Mouse (Mus musculus): Measurements from ENCODE around the gene Lemd1.
"Not testable (repeated sequence)": the region's sequence is repeated elsewhere in the genome, so short reads cannot be mapped to it uniquely, and the experiment has no call there.

Gene Lemd1

DNA sequence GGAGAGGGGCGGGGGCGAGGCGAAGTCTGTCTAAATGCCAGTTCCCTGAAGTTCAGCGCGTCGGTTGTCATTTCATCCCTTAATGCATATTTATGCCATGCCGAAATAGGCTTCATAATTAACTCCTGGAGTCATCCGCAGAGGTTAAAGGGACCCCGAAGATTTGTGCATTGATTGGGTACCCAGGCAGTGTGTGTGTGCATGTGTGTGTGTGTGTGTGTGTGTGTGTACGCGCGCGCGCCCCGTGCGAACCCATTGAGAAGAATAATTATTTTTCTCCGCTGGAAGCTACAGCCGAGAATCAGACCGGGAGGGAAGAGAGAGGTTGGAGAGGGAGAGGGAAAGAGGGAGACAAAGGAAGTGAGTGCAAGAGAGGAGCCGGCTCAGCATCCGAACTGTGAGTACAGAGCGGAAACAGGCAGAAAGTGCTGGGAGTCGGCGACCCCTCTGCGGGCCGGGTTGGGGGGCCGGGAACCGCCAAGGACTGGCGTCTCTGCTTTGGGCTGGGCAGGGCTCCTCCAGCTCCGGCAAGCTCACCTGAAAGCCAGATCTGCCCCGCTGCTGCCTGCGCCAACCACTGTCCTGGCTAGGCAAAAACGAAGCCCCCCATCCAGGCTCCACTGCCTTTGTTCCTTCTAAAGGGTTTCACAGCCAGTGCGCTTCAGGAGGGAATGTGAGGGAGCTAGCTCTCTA lies at the start of gene Lemd1, which contains the start of gene AC124108.1:
Lemd1 (plus strand) TSS at position 339 of the 693 bp plus-strand sequence.
AC124108.1 (plus strand) TSS at position 365 of the 693 bp plus-strand sequence.
- DNase-seq (ENCODE audit: low spot score in 2 of 2): no peak

DNA sequence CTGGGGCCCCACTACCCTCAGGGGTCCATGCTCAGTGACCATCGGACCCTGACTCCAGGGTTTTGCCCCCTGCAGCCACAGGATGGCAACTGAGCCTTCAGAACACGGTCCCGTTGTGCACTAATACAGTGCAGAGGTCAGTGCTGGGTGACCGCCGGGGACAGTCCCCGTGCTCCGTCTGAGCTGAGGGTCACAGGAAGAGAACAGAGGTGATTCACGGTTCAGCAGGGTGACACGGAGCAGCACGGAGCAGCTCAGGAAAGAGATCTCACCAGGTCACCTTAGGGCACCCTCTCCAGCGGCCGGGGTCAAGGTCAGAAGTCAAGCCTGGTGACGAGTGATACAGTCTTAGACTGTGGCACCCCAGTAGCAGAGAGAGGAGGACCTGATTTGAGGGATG lies 49.5 kb upstream of the Lemd1 start:
- no peak for DNase-seq (ENCODE audit: low spot score in 2 of 2)

DNA sequence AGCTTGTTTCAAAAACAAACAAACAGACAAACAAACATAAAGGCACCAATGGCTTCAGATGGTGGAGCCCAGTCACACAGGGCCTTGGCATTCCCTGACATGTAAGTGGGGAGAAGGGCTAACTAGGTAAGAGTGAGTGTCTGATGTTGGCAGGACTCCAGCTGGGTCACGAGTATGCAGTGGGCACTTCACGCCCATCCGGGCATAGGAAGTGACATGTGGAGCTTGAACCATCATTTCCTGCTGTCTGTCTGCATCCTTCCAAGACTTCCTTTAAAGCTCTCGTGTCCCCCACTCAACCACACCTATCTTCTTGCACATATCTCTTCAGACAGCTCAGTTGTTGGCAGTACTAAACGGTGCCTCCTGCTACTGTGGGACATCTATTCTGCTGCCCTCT lies 48.2 kb upstream of the Lemd1 start:
- DNase-seq (ENCODE audit: low spot score in 2 of 2): no peak

DNA sequence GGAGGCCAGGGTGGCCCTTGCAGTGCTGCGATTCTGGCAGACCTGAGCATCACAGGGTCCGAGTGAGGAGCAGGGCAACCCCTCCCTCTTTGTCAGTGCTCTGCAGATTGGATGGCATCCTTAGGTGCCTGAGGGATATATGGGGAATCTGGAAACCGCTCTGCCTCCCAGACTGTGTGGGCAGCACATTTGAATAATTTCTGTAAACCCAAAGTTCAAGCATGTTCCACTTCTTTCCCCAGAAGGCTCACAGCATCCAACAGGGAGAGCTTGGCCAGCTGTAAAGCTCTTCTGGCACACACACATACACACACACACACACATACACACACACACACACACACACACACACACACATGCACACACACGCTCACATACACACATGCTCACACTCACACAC lies 47.5 kb upstream of the Lemd1 start:
- DNase-seq (ENCODE audit: low spot score in 2 of 2): no peak

DNA sequence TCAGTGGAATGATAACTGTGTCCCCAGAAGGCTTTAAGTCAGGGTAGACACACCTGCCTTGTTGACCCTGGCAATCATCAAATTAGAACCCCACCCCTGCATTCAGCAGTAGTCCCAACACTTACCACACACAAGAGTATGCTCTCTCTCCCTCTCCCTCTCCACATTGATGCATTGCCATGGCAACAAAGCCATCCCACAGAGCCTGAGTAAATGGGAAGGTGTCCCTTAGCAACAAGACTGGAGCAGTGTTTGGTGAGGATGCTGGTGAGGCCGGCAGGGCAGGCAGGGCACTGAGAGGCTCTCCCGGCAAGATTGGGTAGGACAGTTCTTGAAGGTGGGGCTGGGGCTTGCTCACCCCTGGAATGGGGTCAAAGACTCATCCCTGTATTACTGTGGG lies 47.0 kb upstream of the Lemd1 start:
- DNase-seq (ENCODE audit: low spot score in 2 of 2): no peak

DNA sequence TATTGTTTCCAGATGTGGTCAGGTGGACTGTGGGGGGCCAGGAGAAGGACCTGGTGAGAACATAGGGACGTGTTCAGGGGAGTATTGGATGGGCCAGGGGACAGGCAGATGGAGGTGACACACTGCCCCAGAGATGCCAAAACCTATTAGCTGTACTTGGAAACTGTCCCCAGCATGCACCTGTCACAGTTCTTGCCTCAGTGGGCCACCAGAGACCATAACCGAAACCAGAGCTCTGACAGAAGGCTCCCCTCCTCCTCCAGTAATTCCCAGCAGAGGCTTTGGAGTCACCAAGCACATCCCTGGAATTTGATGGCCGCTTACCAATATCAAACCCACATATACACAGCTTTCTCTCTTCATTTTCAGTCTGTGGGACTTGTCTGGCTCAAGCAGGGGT lies 46.4 kb upstream of the Lemd1 start:
- DNase-seq (ENCODE audit: low spot score in 2 of 2): no peak

DNA sequence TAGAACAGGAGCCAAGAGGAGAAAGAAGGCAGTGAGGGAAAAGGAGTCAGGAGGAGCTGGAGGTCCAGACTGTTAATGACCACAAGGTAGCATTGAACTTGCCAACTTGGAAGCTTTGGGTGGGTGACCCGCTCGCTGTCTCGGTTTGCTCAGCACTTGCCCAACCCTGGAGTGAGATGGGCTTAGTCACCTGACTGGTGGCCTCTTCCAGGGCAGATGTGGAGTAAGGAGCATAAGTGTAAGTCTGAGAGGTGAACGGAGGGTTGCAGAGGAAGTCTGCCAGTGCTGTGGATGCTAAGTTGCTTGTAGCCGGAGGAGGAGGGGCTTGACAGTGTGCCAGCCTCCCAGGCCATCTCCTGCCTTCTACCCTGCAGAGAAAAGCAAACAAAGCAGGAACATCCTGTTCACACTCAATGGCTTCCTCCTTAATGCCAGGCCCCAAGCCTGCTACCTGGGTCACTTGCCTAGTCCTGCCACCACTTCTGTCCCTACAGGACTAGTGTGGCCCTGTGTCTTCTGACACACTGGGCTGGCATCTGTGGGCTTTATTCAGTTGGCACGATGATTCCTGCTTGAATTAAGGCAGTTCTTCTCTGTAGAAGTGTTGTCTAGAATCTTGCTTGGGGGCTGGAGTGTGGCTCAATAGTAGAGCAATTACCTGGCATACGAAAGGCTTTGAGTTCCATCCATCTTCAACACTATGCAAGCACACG lies 45.1 kb upstream of the Lemd1 start:
- DNase-seq (ENCODE audit: low spot score in 2 of 2): no peak

DNA sequence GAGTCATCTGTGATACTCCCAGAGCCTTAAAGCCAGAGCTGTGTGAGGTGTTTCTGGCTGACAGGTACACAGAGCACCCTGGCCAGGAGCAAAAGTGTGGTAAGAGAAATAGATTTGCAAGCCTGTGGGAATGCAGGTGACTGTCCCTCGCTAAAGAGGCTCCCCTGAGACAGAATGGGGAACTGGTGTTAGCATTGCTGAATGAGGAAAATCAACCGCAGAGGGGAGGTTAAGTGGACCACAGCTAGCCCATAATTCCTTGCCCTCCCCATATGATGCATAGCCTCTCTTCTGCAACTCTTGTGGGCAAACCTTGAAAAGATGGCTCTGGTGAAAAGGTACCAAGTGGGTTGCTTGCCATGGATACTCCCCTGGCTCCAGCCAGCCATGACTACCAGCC lies 41.8 kb upstream of the Lemd1 start:
- no peak for DNase-seq (ENCODE audit: low spot score in 2 of 2)

DNA sequence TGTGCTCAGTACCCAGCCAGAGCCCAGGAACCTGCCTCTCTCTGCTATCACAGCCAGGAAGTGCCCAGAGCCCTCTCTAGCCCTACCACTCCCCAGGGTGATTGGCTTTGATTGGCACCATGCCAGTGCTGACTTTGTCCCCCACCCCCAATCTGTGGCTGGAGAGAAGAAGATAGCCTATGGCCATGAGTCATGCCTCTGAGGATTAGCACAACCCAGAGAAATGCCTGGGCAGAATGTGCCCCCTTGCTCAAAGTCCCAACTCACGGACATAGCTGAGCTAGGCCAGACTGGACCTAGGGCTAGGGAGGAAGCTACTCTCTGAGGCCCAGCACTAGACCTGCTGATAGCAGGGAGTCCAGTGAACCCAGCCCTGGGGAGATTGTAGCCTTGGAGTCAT lies 41.1 kb upstream of the Lemd1 start:
- DNase-seq (ENCODE audit: low spot score in 2 of 2): no peak

DNA sequence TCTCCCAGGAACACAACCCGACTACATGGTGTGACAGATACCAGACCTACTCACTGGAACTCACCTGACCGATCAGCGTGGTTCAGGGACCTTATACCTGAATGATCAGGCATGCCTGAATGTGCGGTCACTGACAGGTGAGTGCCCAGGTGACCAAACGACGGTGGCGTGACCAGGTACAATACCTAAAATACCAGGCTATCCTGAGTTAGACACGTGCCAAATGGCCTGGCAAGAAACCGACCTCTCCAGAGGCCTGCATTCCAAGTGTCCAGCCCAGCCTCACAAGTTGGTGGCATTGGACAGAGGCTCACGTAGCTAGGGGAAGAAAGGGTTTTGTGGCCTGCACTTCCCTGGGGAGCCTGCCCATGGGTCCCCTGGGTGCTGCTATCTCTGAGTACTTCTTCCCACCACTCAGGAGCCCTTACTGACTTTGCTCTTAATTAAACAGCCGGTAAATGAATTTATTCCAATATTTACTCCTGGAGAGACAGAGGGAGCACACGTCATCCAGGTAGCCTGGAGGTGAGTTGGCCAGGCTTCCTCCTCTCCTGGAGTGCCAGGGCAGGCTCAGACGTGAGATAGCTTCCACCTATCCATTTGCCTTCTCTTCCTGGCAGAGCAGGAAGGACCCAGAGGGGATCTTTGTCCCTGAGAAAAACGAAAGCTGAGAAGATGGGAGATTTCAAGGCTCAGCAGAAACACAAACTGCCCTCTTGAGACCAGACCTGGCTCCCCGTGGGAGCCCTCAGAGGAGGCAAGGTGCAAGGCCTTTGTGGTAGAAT lies 40.2 kb upstream of the Lemd1 start:
- DNase-seq (ENCODE audit: low spot score in 2 of 2): no peak

DNA sequence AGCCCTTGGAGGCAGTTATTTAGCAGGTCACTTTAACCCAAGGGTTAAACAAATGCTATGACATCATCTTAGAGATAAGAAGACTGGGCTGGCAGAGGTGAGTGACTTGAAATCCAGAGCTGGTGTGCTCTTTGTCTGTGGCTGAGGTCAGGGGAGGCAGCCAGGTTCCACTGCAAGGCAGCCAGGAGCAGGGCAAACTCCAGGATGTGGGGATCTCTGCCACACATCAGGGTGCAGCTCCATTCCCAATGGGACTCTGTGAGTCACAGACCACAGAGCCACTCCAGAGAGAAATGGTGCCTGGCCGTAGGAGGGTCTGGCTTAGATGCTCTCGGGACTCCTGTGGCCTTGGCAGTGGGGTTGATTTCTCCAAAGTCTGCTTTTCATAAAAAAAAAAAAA lies 39.3 kb upstream of the Lemd1 start:
- DNase-seq (ENCODE audit: low spot score in 2 of 2): no peak

DNA sequence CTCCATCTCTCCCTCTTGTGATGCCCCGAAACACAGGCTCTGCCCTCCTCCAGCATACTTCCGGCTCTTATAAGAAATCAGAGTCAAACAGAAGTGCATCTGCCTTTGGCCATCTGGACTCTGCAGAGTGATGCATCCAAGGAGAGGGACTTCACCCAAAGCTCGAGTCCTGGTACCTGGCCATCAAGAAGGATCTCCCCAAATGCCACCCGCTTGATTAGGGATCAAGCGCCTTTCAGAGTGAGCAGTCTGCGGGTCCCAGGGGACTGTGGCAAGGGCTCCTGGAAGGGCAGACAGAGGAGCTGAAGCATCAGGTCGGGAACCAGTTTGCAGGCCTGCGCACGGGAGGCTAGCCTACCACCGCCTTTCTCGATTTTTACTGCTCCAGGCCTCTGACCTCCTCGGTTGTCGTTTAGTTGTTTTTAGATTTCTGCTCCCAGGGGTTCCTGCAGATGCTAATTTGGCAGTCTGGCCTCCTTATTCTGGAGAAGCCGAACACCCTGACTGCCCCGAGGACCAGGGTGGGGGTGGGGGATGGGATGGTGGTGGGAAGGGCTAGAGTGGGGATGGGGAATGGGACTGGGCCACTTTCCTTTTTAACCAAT lies 38.0 kb upstream of the Lemd1 start:
- DNase-seq (ENCODE audit: low spot score in 2 of 2): no peak

DNA sequence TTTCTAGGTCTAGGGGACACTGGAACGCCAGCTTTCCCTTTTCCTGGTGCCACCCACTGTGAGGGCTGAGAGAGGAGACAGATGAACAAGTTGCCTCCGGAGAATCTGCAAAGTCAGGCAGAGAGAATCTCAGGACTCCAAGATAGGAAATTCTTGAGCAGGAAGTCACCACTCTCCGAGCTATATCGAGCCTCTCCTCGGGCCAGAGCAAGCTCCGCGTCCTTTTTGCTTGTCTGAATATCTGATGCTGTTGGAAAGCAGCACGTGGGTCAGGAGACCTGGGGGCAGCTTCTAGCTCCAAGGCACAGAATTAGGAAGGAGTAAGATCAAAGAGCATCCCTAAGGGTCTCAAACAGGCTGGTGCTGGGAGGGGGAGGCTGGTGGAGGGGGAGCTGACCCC lies 37.5 kb upstream of the Lemd1 start:
- DNase-seq (ENCODE audit: low spot score in 2 of 2): no peak

DNA sequence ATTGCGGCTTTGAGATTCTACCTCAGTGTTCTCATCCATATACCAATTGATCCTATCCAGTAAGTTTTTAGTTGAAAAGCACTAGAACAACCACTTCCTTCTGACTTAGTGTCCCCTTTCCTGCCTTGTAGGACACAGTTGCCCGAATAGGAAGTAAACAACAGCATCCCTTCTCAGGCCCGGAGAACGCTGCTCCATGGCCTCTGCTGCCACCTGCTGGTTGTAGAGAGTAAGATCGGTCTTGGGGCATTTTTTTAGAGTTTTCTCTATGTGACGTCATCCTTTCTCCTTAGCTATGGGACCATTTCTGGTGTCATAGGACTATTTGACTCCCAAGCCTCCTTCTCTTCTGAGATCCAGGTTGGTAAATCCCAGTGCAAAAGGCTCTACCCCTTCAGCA lies 35.5 kb upstream of the Lemd1 start:
- peak; percentile 69 to 81 for DNase-seq (ENCODE audit: low spot score in 2 of 2)

DNA sequence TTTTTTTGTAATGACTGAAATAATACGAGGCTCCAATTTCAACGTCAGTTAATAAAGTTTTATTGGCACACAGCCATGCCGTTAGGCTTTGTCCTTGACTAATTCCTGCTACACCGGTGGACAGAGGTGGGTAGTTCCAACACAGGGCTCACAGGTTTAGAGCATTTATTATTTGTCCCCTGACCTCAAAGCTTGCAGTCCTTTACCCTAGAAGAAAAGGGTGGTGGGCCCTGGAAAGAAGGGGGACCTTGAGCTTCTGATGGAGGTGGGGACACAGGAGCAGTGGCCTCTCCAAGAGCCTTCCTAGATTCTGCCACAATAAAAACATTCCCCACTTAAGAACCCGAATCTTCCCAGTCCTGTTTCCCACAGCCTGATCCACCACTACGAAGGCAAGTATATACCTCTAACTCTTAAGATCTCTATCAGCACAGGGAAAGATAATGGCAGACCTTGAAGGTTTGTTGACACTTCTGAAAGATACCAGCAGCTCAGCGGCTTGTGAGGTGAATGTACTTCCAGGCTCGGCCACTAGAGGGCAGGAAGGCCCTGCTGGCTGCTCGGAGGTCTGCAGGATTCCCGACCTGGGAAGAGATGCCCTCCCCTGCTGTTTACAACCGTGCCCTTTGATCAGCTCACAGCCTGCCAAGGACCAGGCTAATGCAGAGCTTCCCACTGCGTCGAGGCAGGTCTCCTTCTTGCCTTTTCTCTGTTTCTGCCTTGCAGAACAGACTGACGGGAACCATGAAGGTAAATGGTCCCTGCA lies 34.0 kb upstream of the Lemd1 start:
- DNase-seq (ENCODE audit: low spot score in 2 of 2): peak in 1 of 2 experiments; percentile 76

DNA sequence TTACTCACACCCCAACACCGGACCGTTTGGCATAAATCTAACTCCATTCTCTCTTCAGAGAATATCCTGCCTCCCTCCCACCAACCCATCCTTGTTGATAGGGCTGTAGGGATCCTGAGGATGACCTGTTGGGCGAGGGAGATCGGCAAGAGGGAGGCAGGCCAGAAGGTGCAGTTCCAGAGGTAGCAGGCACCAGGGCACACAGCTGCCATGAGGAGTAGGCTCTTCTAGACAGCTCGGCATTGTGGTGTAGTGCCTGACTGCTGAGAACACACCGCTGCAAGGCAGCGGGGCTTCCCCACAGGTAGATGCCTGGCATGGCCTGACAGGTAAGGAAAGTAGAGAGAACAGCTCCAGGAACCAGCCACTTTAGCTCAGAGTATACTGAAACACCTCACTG lies 33.4 kb upstream of the Lemd1 start:
- no peak for DNase-seq (ENCODE audit: low spot score in 2 of 2)

DNA sequence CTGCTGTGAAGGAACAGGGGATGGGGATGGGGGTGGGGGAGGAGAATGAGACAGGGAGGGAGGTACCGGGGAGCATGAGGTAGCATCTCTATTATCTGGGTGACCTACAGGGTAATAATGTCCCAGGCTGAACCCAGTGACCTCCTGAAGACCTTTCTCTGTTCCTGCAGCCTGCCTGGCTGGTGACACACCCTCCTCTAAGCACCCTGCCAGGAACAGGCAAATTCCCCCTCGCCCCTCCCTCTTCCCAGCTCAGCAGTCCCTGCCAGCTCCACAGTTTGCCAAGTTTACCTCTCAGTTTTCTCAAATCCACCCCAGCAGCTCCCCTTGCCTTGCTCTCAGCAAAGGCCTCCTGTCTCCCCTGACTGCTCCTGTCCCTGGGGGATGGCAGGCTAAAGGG lies 32.5 kb upstream of the Lemd1 start:
- peak in 1 of 2 experiments; percentile 44 for DNase-seq (ENCODE audit: low spot score in 2 of 2)

DNA sequence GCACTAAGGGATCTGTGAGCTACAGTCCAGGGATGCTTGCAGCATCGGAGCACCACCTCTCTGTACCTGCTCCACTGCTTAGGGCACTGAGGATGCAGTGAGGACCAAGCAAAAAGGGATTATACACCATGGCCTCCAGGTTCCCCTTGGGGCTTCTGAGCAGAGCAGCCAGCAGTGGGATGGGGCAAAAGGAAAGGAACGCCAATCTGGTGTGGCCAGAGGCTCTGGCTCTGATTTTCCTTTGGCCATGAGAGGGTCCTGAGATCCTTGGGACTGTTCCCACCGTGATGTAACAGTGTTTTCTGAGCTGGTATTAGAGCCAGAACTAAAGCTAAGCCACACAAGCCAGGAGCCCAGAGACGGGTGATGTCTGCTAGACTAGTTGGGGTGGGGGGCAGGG lies 31.6 kb upstream of the Lemd1 start:
- no peak for DNase-seq (ENCODE audit: low spot score in 2 of 2)

DNA sequence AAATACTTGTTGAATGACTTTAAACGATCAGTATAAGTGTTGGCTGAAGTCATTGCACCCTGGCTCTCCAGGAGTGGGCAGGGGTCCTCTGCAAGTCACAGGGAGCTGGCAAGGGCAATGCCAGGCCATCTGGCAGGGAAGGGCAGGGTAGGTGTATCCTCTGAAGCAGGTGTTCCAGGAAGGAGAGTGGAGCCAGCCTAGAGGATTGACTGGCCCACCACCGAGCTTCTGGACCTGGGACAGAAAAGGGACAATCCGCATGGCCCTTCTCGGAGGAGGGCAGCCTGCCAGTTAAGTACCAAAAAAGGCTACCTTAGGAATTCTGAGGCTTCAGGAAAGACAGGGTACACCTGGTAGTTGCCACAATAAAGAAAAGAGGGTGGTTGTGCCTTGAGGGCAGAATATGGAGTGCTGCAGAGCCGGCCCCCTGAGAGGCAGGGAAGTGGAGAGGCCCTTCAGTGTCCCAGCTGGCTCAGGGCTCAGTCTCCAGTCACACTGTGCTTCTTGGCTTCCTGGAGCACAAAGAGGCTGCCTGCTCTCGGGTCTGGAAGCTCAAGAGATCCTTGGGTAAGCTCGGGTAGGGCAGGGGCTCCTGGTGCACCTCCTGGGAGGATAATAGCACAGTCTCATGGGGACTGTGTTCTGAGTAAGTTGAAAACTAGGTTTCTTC lies 29.9 kb upstream of the Lemd1 start:
- no peak for DNase-seq (ENCODE audit: low spot score in 2 of 2)

DNA sequence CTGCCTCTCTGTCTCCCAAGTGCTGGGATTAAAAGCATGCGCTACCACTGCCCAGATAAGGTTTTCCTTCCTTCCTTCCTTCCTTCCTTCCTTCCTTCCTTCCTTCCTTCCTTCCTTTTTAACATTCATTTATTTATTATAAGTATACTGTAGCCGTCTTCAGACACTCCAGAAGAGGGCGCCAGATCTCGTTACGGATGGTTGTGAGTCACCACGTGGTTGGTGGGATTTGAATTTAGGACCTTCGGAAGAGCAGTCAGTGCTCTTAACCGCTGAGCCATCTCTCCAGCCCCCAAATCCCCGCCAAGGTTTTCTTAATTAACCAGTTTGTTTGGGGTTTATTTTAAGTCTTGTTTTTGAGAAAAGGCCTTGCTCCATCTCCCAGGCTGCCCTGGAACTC lies 28.6 kb upstream of the Lemd1 start:
- not testable (repeated sequence) for DNase-seq (ENCODE audit: low spot score in 2 of 2)
